Mouse (Mus musculus) liver, embryonic 14.5 days (tissue): ENCODE results near the gene Zfp385b. TPM values are rescaled to one million over a fixed set of nuclear protein-coding genes. Genes with fewer than 3 reads are reported as not detected.

Experiments
- ATAC-seq: fragments of 200-750 bp; cut with Nextera tagmentation; 2 replicates; pipeline ENCODE4 v1.8.0; 2017; ENCODE audit warnings: moderate number of reproducible peaks, mild to moderate bottlenecking, moderate library complexity; ENCODE audit not compliant: insufficient read depth
- DNase-seq, 3 experiments: peaks; one replicate each; pipeline ENCODE4 v3.0.0-alpha.2; 2012 to 2013; ENCODE audit warnings: low read depth in 3 of 3, low spot score in 3 of 3
- H3K27ac ChIP-seq: fragments of 300-500 bp; sonication (generic); 2 replicates; pipeline ENCODE4 v1.5.1; 2014; ENCODE audit warnings: moderate library complexity, mild to moderate bottlenecking, control low read depth, inconsistent platforms
- H3K27me3 ChIP-seq: fragments of 300-500 bp; sonication (generic); 2 replicates; pipeline ENCODE4 v1.6.1; 2014; ENCODE audit warnings: mild to moderate bottlenecking, low read length, moderate library complexity; ENCODE audit not compliant: control insufficient read depth, insufficient read depth
- H3K36me3 ChIP-seq: fragments of 300-500 bp; sonication (generic); replicated peaks from 2 replicates; pipeline ENCODE4 v1.6.1; 2014; ENCODE audit warnings: low read depth; ENCODE audit not compliant: control insufficient read depth, insufficient read depth
- H3K4me1 ChIP-seq, 2 experiments: fragments of 200-500 bp in 1 of 2; fragments of 300-500 bp in 1 of 2; sonication (generic) in 1 of 2; replicated peaks; 2 replicates each; pipeline ENCODE4 v1.6.1; 2012 to 2014; ENCODE audit warnings: antibody characterized with exemption in 1 of 2, inconsistent platforms in 1 of 2, low read length in 1 of 2; ENCODE audit not compliant: control insufficient read depth in 2 of 2, insufficient read depth in 2 of 2
- H3K4me2 ChIP-seq: fragments of 300-500 bp; sonication (generic); 2 replicates; pipeline ENCODE4 v1.6.1; 2014; ENCODE audit warnings: low read depth, mild to moderate bottlenecking, control low read depth, moderate library complexity
- H3K4me3 ChIP-seq, 2 experiments: fragments of 200-500 bp in 1 of 2; fragments of 300-500 bp in 1 of 2; sonication (generic) in 1 of 2; 2 replicates each; pipeline ENCODE4 v1.5.1; 2012 to 2014; ENCODE audit warnings: low read depth in 2 of 2, low read length in 2 of 2, mild to moderate bottlenecking in 2 of 2, control low read depth in 1 of 2, inconsistent platforms in 1 of 2, moderate library complexity in 1 of 2; ENCODE audit not compliant: insufficient read depth in 1 of 2
- H3K9ac ChIP-seq: fragments of 300-500 bp; sonication (generic); replicated peaks from 2 replicates; pipeline ENCODE4 v1.6.1; 2014; ENCODE audit warnings: mild to moderate bottlenecking, control low read depth, moderate library complexity
- H3K9me3 ChIP-seq: fragments of 300-500 bp; sonication (generic); 2 replicates; pipeline ENCODE4 v1.6.1; 2016; ENCODE audit warnings: low read length, mixed read lengths; ENCODE audit not compliant: control insufficient read depth
- CTCF ChIP-seq: IDR thresholded peaks from 2 replicates; pipeline ENCODE4 v1.5.1; 2016; ENCODE audit warnings: antibody characterized with exemption, low read depth, control low read depth
- EP300 ChIP-seq: IDR thresholded peaks from 2 replicates; pipeline ENCODE4 v1.6.1; 2016; ENCODE audit warnings: antibody characterized with exemption, low read depth
- WGBS: fragments of 180-500 bp; shearing (Covaris S2); extraction: QIAGEN DNeasy Blood & Tissue Kit; methylation state at CpG from one replicate; pipeline ENCODE4 v1.1.7; 2014; ENCODE audit not compliant: insufficient replicate concordance; 5-methylcytosine and 5-hydroxymethylcytosine counted together
- polyA plus RNA-seq, 2 experiments: library from polyadenylated mRNA; depleted of rRNA in 1 of 2; stranded (reverse) in 1 of 2; unstranded in 1 of 2; fragments of >200 nt; fragmentation: Nextera tagmentation in 1 of 2; extraction: Ambion mirVana in 1 of 2; gene quantifications; 2 replicates each; pipeline versions ENCODE4 v1.2.1 to v1.2.3; 2012 to 2014

Zfp385b gene
- polyA plus RNA-seq, 2 experiments: 2.8 TPM

GRCm38 (mm10) chr2:77567528-77568435, 251.7 kb downstream of the Zfp385b start:
- Histone ChIP-seq H3K36me3 (no peaks in the 10 kb centered on the region), H3K4me1 (0 out of 4 replicates have a peak, but pooled peaks cover 0 to 5% of the 10 kb centered on the region in 2 experiments), H3K4me3 (no peak overlapping the region), H3K4me2 (no peak overlapping the region), H3K9me3 (no peaks in the 10 kb centered on the region), H3K27ac (no peak overlapping the region), H3K27me3 (no peaks in the 10 kb centered on the region), H3K9ac (no peak overlapping the region)
- DNase-seq (no peak), ATAC-seq (peak; percentile 53)
- TF ChIP-seq EP300 (peak; percentile 60), CTCF (no peak)
- 51% methylated on average over 15 of the region's 15 CpGs for WGBS

- Histone ChIP-seq H3K9me3 (no peaks in the 10 kb centered on the region), H3K27ac (no peak overlapping the region), H3K4me3 (no peak overlapping the region), H3K4me2 (no peak overlapping the region), H3K36me3 (no peaks in the 10 kb centered on the region), H3K9ac (no peak overlapping the region), H3K27me3 (no peaks in the 10 kb centered on the region), H3K4me1 (0 out of 4 replicates have a peak, but pooled peaks cover 0 to 5% of the 10 kb centered on the region in 2 experiments)
- TF ChIP-seq CTCF (no peak), EP300 (no peak)
- DNase-seq (no peak), ATAC-seq (no peak)
- 23% methylated on average over 1 of the region's 1 CpGs for WGBS
Observed at GRCm38 (mm10) chr2:77563706-77564105, 255.7 kb downstream of the Zfp385b start.

GRCm38 (mm10) chr2:77561941-77562340, 257.5 kb downstream of the Zfp385b start:
- no peak for DNase-seq
- 0 out of 4 replicates have a peak, but pooled peaks cover 0 to 2% of the 10 kb centered on the region in 2 experiments for H3K4me1 ChIP-seq
- TF ChIP-seq EP300 (no peak), CTCF (no peak)
- H3K27ac ChIP-seq: no peak overlapping the region
- no peak overlapping the region for H3K4me3 ChIP-seq
- ATAC-seq: no peak
- H3K36me3 ChIP-seq: no peaks in the 10 kb centered on the region
- no peaks in the 10 kb centered on the region for H3K9me3 ChIP-seq
- H3K9ac ChIP-seq: no peak overlapping the region
- H3K27me3 ChIP-seq: no peaks in the 10 kb centered on the region
- no peak overlapping the region for H3K4me2 ChIP-seq
- WGBS: 83% methylated on average over 5 of the region's 5 CpGs

GRCm38 (mm10) chr2:77556938-77557337, 262.5 kb downstream of the Zfp385b start:
- Histone ChIP-seq H3K4me2 (no peak overlapping the region), H3K4me1 (no peaks in the 10 kb centered on the region)
- WGBS: 72% methylated on average over 4 of the region's 4 CpGs

GRCm38 (mm10) chr2:77555980-77556379, 263.5 kb downstream of the Zfp385b start:
- WGBS: 64% methylated on average over 7 of the region's 7 CpGs
- TF ChIP-seq EP300 (no peak), CTCF (no peak)
- no peak for DNase-seq

More at GRCm38 (mm10) chr2:77556938-77557337, 262.5 kb downstream of the Zfp385b start:
- Histone ChIP-seq H3K4me3 (no peak overlapping the region), H3K36me3 (no peaks in the 10 kb centered on the region), H3K27me3 (no peaks in the 10 kb centered on the region), H3K9ac (no peak overlapping the region), H3K27ac (no peak overlapping the region), H3K9me3 (no peaks in the 10 kb centered on the region)
- no peak for TF ChIP-seq EP300
- TF ChIP-seq CTCF: no peak
- ATAC-seq (no peak), DNase-seq (no peak)

More at GRCm38 (mm10) chr2:77555980-77556379, 263.5 kb downstream of the Zfp385b start:
- no peak overlapping the region for H3K27ac ChIP-seq
- H3K4me1 ChIP-seq: no peaks in the 10 kb centered on the region
- no peaks in the 10 kb centered on the region for H3K36me3 ChIP-seq
- H3K4me2 ChIP-seq: no peak overlapping the region
- H3K9me3 ChIP-seq: no peaks in the 10 kb centered on the region
- no peak overlapping the region for H3K9ac ChIP-seq
- H3K27me3 ChIP-seq: no peaks in the 10 kb centered on the region
- no peak overlapping the region for H3K4me3 ChIP-seq
- ATAC-seq: no peak
